Mouse (Mus musculus) intestine, embryonic 16.5 days (tissue): ENCODE data around the gene Galnt14. TPM values are rescaled to one million over a fixed set of nuclear protein-coding genes. Genes with fewer than 3 reads are reported as not detected.

Experiments used
- ATAC-seq: fragments of 200-750 bp; cut with Nextera tagmentation; 2 replicates; pipeline ENCODE4 v1.8.0; 2017; ENCODE audit warnings: moderate TSS enrichment, moderate library complexity
- H3K27ac ChIP-seq: fragments of 300-500 bp; sonication (generic); 2 replicates; pipeline ENCODE4 v1.5.1; 2014; ENCODE audit warnings: mild to moderate bottlenecking, low read length
- H3K27me3 ChIP-seq: fragments of 300-500 bp; sonication (generic); replicated peaks from 2 replicates; pipeline ENCODE4 v1.6.1; 2014; ENCODE audit warnings: low read length, control low read depth, mixed read lengths; ENCODE audit not compliant: control insufficient read depth, insufficient read depth
- H3K36me3 ChIP-seq: fragments of 300-500 bp; sonication (generic); 2 replicates; pipeline ENCODE4 v1.6.1; 2014; ENCODE audit warnings: low read length, control low read depth; ENCODE audit not compliant: control insufficient read depth, insufficient read depth
- H3K4me1 ChIP-seq: fragments of 300-500 bp; sonication (generic); 2 replicates; pipeline ENCODE4 v1.6.1; 2014; ENCODE audit warnings: low read length, control low read depth, mixed read lengths; ENCODE audit not compliant: control insufficient read depth, insufficient read depth
- H3K4me2 ChIP-seq: fragments of 300-500 bp; sonication (generic); 2 replicates; pipeline ENCODE4 v1.6.1; 2014; ENCODE audit warnings: low read depth, low read length, control low read depth
- H3K4me3 ChIP-seq: fragments of 300-500 bp; sonication (generic); 2 replicates; pipeline ENCODE4 v1.5.1; 2014; ENCODE audit warnings: mild to moderate bottlenecking, low read length
- H3K9ac ChIP-seq: fragments of 300-500 bp; sonication (generic); 2 replicates; pipeline ENCODE4 v1.6.1; 2014; ENCODE audit warnings: low read depth, low read length
- H3K9me3 ChIP-seq: fragments of 300-500 bp; sonication (generic); 2 replicates; pipeline ENCODE4 v1.6.1; 2016; ENCODE audit warnings: low read length, control low read depth; ENCODE audit not compliant: control insufficient read depth
- WGBS: fragments of 180-500 bp; shearing (Covaris S2); extraction: QIAGEN DNeasy Blood & Tissue Kit; methylation state at CpG from one replicate; pipeline ENCODE4 v1.1.7; 2014; 5-methylcytosine and 5-hydroxymethylcytosine counted together
- polyA plus RNA-seq: library from polyadenylated mRNA; unstranded; fragments of >200 nt; fragmentation: Nextera tagmentation; extraction: Ambion mirVana; gene quantifications from 2 replicates; pipeline ENCODE4 v1.2.1, GENCODE M21; 2015

Gene Galnt14
- polyA plus RNA-seq, 1 experiment from 2014 or later: 0.46 TPM

DNA sequence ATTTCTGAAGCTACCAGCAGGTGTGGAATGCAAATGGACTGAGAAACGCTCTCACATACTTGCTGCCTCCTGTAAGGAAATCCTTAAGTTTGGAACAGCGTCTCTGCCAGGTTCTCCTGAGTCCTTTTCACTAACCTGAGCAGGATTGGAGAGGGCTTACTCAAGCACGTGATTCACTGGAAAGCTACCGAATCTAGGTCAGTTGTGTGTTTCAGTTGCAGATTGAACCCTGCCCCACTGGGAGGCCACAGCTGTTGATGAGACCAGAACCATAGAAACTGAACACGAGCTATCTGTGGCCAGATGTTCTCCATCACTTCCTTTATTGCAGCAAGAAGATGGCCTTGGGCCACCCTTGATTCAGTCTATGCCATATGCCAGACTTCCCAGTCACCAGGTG is 38.3 kb downstream of the Galnt14 start:
- no peak overlapping the region for H3K27ac ChIP-seq

GRCm38 (mm10) chr17:73670048-73670447 is 40.2 kb downstream of the Galnt14 start:
- Histone ChIP-seq H3K4me2 (no peak overlapping the region), H3K4me1 (no peaks in the 10 kb centered on the region), H3K36me3 (no peaks in the 10 kb centered on the region), H3K9ac (no peak overlapping the region), H3K9me3 (no peaks in the 10 kb centered on the region), H3K27ac (no peak overlapping the region), H3K27me3 (no peaks in the 10 kb centered on the region), H3K4me3 (no peak overlapping the region)
- ATAC-seq: no peak
- WGBS: 55% methylated on average over 2 of the region's 2 CpGs

More for the DNA sequence above, 38.3 kb downstream of the Galnt14 start:
- Histone ChIP-seq H3K27me3 (no peaks in the 10 kb centered on the region), H3K9ac (no peak overlapping the region), H3K4me3 (no peak overlapping the region), H3K4me1 (no peaks in the 10 kb centered on the region), H3K9me3 (no peaks in the 10 kb centered on the region), H3K36me3 (no peaks in the 10 kb centered on the region), H3K4me2 (no peak overlapping the region)
- 75% methylated on average over 5 of the region's 5 CpGs for WGBS
- ATAC-seq: no peak

GRCm38 (mm10) chr17:73668996-73669395 is 41.3 kb downstream of the Galnt14 start:
- Histone ChIP-seq H3K9ac (no peak overlapping the region), H3K4me2 (no peak overlapping the region), H3K36me3 (no peaks in the 10 kb centered on the region), H3K27ac (no peak overlapping the region), H3K4me3 (no peak overlapping the region), H3K27me3 (no peaks in the 10 kb centered on the region), H3K9me3 (no peaks in the 10 kb centered on the region), H3K4me1 (no peaks in the 10 kb centered on the region)
- no peak for ATAC-seq
- WGBS: 92% methylated on average over 1 of the region's 1 CpGs

- no peak overlapping the region for H3K4me2 ChIP-seq
- H3K36me3 ChIP-seq: no peaks in the 10 kb centered on the region
- ATAC-seq: no peak
- H3K9me3 ChIP-seq: no peaks in the 10 kb centered on the region
- no peaks in the 10 kb centered on the region for H3K27me3 ChIP-seq
- no peak overlapping the region for H3K27ac ChIP-seq
- no peaks in the 10 kb centered on the region for H3K4me1 ChIP-seq
- H3K9ac ChIP-seq: no peak overlapping the region
- 67% methylated on average over 3 of the region's 3 CpGs for WGBS
- no peak overlapping the region for H3K4me3 ChIP-seq
These were observed 47.0 kb downstream of the Galnt14 start for GRCm38 (mm10) chr17:73663237-73663636.

- Histone ChIP-seq H3K9me3 (no peaks in the 10 kb centered on the region), H3K27me3 (no peaks in the 10 kb centered on the region), H3K27ac (no peak overlapping the region), H3K9ac (no peak overlapping the region), H3K4me3 (no peak overlapping the region), H3K4me2 (no peak overlapping the region), H3K36me3 (no peaks in the 10 kb centered on the region), H3K4me1 (no peaks in the 10 kb centered on the region)
- WGBS: 84% methylated on average over 6 of the region's 6 CpGs
- no peak for ATAC-seq
These were observed 51.4 kb downstream of the Galnt14 start for GRCm38 (mm10) chr17:73658731-73659445.

DNA sequence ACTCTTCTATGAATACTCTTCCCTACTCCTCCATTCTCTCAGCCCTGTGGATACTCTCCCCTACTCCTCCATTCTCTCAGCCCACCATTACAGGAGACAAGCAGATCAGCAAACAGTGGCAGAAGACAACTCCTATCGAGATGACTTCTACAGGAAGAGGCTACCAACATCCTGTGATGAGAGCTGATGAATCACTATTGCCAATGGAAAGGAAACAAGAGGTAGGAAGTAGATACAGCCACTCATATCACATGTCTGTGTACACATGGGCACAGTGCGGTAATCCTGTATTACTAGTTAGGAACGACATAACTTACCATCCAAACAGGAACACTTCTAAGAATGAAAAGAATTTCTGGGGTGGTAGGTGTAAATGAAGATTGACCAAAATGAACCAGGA is 53.9 kb downstream of the Galnt14 start:
- Histone ChIP-seq H3K27me3 (no peaks in the 10 kb centered on the region), H3K9ac (no peak overlapping the region), H3K4me2 (no peak overlapping the region), H3K9me3 (no peaks in the 10 kb centered on the region), H3K36me3 (no peaks in the 10 kb centered on the region), H3K27ac (no peak overlapping the region), H3K4me1 (no peaks in the 10 kb centered on the region), H3K4me3 (no peak overlapping the region)
- ATAC-seq: no peak
- 81% methylated on average over 3 of the region's 3 CpGs for WGBS

- no peaks in the 10 kb centered on the region for H3K27me3 ChIP-seq
- no peak overlapping the region for H3K4me3 ChIP-seq
- no peak overlapping the region for H3K4me2 ChIP-seq
- no peak for ATAC-seq
- H3K36me3 ChIP-seq: no peaks in the 10 kb centered on the region
- H3K4me1 ChIP-seq: no peaks in the 10 kb centered on the region
- H3K9me3 ChIP-seq: no peaks in the 10 kb centered on the region
- WGBS: 38% methylated on average over 5 of the region's 5 CpGs
- no peak overlapping the region for H3K9ac ChIP-seq
- H3K27ac ChIP-seq: no peak overlapping the region
These were observed 56.0 kb downstream of the Galnt14 start for GRCm38 (mm10) chr17:73654261-73654660.

- no peak for ATAC-seq
- Histone ChIP-seq H3K36me3 (no peaks in the 10 kb centered on the region), H3K4me3 (no peak overlapping the region), H3K4me1 (no peaks in the 10 kb centered on the region), H3K4me2 (no peak overlapping the region), H3K27ac (no peak overlapping the region), H3K9me3 (no peaks in the 10 kb centered on the region), H3K27me3 (no peaks in the 10 kb centered on the region), H3K9ac (no peak overlapping the region)
- WGBS: 60% methylated on average over 6 of the region's 6 CpGs
These were observed 60.9 kb downstream of the Galnt14 start for GRCm38 (mm10) chr17:73649371-73649770.

DNA sequence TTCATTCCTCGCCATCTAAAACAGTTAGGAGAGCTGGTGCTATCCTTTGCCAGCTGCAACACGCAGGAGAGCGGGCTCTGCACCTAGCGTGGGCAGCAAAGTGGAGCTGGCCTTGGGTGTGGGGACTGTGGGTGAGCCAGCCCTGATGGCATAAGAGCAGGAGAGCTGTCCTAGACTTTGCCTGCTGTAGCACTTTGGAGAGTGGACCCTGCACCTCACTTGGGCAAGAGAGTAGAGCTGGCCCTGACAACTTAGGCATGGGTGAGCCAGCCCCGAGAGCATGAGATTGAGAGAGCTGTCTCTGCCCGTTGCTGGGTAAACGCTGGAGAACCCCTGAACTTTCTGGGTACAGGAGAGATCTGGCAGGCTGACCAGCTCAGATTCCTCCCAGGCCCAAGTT is 68.6 kb downstream of the Galnt14 start:
- 92% methylated on average over 7 of the region's 7 CpGs for WGBS

GRCm38 (mm10) chr17:73640117-73640480 is 70.2 kb downstream of the Galnt14 start:
- H3K4me1 ChIP-seq: no peaks in the 10 kb centered on the region
- no peak for ATAC-seq
- no peak overlapping the region for H3K27ac ChIP-seq
- H3K9me3 ChIP-seq: no peaks in the 10 kb centered on the region
- no peak overlapping the region for H3K4me2 ChIP-seq
- no peak overlapping the region for H3K4me3 ChIP-seq
- WGBS: 52% methylated on average over 3 of the region's 3 CpGs
- H3K36me3 ChIP-seq: no peaks in the 10 kb centered on the region
- H3K9ac ChIP-seq: no peak overlapping the region; the same call in 1 of the 2 replicates
- H3K27me3 ChIP-seq: no peaks in the 10 kb centered on the region

More for the DNA sequence above, 68.6 kb downstream of the Galnt14 start:
- no peaks in the 10 kb centered on the region for H3K4me1 ChIP-seq
- H3K4me3 ChIP-seq: no peak overlapping the region
- no peaks in the 10 kb centered on the region for H3K9me3 ChIP-seq
- no peak overlapping the region for H3K9ac ChIP-seq
- ATAC-seq: no peak
- H3K36me3 ChIP-seq: no peaks in the 10 kb centered on the region
- H3K27ac ChIP-seq: no peak overlapping the region
- H3K4me2 ChIP-seq: no peak overlapping the region
- no peaks in the 10 kb centered on the region for H3K27me3 ChIP-seq
